Mouse (Mus musculus) olfactory bulb, adult 2 months (tissue): ENCODE measurements at regions not wholly inside any gene's neighbourhood (a gene's known extent, or its start where the extent isn't known, plus 50 kb on each side); places are given as distances from the start of the nearest gene placed in this dataset.
A peak's percentile ranks its signal among the peaks of the same experiment; 100 is the strongest.

Experiments
- H3K27ac ChIP-seq: fragments of 200-500 bp; 2 replicates; pipeline ENCODE4 v1.5.1; 2012; ENCODE audit warnings: low read depth, low read length; ENCODE audit not compliant: insufficient read depth
- H3K4me1 ChIP-seq: fragments of 200-500 bp; 2 replicates; pipeline ENCODE4 v1.6.1; 2012; ENCODE audit warnings: low read length; ENCODE audit not compliant: control insufficient read depth, insufficient read depth
- H3K4me3 ChIP-seq: fragments of 200-500 bp; 2 replicates; pipeline ENCODE4 v1.5.1; 2012; ENCODE audit warnings: mild to moderate bottlenecking, low read depth, low read length, moderate library complexity; ENCODE audit not compliant: insufficient read depth
- CTCF ChIP-seq: fragments of 200-500 bp; IDR thresholded peaks from 2 replicates; pipeline ENCODE4 v1.5.1; 2012; ENCODE audit warnings: low read depth, mild to moderate bottlenecking, low read length, moderate library complexity; ENCODE audit not compliant: insufficient read depth
- POLR2A ChIP-seq: fragments of 200-500 bp; IDR thresholded peaks from 2 replicates; pipeline ENCODE4 v1.6.1; 2012; ENCODE audit warnings: mild to moderate bottlenecking, low read depth, low read length, moderate library complexity; ENCODE audit not compliant: insufficient read depth
- WGBS: fragments of 180-500 bp; shearing (Covaris S2); methylation state at CpG from one replicate; pipeline ENCODE4 v1.1.7; 2018; 5-methylcytosine and 5-hydroxymethylcytosine counted together

- TF ChIP-seq CTCF (no peak), POLR2A (no peak)
- peaks cover 11% of the 10 kb centered on the region for H3K4me1 ChIP-seq
- no peak overlapping the region for H3K27ac ChIP-seq
- no peak overlapping the region for H3K4me3 ChIP-seq
- 44% methylated on average over 5 of the region's 5 CpGs for WGBS
Observed at GRCm38 (mm10) chr6:31305736-31306135, 92.8 kb upstream of the Mkln1 start.

DNA sequence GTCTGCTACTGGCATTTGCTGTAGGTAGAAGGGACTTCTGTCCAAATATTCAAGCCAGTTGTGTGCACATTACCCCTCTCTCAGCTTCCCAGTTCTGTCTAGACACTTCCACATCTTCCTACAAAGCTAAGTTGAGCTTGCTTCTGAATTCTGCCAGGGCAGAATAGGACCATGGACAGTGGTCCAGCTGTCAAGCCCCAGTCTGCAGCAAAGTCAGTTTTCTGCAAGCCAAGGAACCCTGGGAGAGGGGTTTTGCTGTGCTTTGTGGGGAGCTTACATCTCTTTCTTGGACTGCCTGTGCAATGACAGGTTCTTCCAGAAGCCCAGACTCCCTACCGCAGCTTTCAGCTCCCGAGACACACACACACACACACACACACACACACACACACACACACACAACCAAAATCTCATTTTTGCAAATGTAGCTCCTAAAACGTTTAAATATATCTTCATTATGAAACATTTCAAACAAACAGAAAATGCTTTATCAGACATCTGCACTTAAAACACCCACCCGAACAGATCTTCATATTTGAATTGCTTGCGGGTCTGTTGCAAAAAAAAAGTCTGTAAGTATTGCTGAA lies 91.4 kb upstream of the Mkln1 start:
- TF ChIP-seq POLR2A (no peak), CTCF (no peak)
- H3K27ac ChIP-seq: peak overlapping the region; percentile 36; the same call in 1 of the 2 replicates
- peaks cover 11% of the 10 kb centered on the region for H3K4me1 ChIP-seq
- WGBS: 50% methylated on average over 5 of the region's 5 CpGs
- no peak overlapping the region for H3K4me3 ChIP-seq

- 7% methylated on average over 4 of the region's 4 CpGs for WGBS
- Histone ChIP-seq H3K27ac (no peak overlapping the region), H3K4me3 (no peak overlapping the region), H3K4me1 (peaks cover 11% of the 10 kb centered on the region)
- TF ChIP-seq POLR2A: no peak
- no peak for TF ChIP-seq CTCF
Observed at GRCm38 (mm10) chr6:31307899-31308298, 90.6 kb upstream of the Mkln1 start.

GRCm38 (mm10) chr6:31310660-31311059 lies 87.9 kb upstream of the Mkln1 start:
- Histone ChIP-seq H3K4me1 (peaks cover 15% of the 10 kb centered on the region), H3K4me3 (no peak overlapping the region), H3K27ac (no peak overlapping the region)
- no peak for TF ChIP-seq POLR2A
- TF ChIP-seq CTCF: no peak
- 96% methylated on average over 5 of the region's 5 CpGs for WGBS

DNA sequence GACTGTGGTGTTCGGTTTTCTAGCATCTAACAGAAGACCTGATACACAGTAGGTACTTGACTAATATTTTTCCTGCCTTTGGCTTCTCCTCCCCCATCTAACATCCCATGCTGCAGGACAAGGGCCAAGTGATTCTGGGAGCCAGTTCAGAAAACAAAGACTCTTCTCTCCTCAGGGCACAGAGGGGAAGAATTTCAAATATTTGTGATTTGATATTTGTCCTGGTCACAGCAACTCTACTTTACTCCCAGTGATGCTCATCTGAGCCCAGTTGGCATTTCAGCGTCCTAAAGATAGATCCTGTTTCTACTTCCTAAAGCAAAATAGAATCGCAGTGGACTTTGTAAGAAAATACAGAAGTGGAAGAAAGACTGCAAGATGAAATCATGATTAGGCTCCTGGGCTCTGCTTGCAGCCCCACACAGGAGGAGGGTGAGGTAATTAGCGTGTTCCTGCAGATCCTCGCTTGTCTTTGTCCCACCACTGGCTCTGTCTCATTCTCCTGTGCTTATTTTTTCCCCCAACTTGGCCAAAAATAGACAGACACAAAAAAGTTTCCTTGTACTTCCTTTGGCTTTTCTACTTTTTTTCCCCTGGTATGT lies 84.6 kb upstream of the Mkln1 start:
- Histone ChIP-seq H3K27ac (peak overlapping the region; percentile 64; the same call in 1 of the 2 replicates), H3K4me3 (no peak overlapping the region), H3K4me1 (peaks cover 23% of the 10 kb centered on the region)
- TF ChIP-seq POLR2A (no peak), CTCF (no peak)
- WGBS: 31% methylated on average over 5 of the region's 5 CpGs

DNA sequence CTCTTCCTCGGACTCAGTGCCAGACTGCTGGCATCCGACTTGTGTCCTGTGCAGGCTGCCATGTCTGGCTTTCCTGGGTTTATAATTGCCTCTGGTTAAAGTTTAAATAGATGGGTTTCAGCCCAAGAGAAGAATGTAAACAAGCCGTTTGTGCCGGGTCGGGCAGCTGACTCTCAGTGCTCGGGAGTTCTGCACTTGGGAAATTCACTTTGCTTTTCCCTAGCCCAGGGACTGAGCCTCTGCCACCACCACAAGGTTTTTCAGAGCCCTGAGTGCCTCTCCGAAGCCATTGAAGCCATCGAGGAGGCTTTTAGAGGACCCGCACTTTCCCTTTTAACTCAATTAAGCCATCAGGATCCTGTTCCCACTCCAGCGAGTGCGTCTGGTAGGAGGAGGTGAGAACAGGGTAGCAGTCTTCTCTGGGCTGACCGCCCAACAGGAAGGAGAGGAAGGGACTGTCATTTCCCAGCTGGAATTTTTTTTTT lies 80.8 kb upstream of the Mkln1 start:
- WGBS: 36% methylated on average over 12 of the region's 12 CpGs
- no peak overlapping the region for H3K4me3 ChIP-seq
- TF ChIP-seq CTCF (no peak), POLR2A (no peak)
- no peak overlapping the region for H3K27ac ChIP-seq
- peaks cover 23% of the 10 kb centered on the region for H3K4me1 ChIP-seq

DNA sequence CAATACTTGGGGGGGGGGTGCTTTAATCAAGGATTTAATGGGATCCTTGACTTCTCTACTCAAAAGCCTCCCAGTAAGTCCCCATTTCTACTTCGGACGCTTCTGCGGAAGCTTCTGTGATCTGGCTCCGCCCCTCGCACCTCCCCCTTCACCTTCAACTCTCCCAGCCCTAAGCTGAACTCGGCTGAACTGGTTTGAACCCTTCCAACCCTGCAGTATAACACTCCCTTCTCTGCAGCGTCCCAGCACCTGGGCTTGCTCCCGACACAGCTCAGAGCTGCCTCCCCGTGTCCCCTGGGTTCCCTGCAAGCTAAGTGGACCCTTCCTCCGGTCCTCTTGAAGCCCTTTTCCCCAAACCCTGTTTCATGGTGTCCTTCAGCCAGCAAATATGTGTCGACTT lies 80.0 kb upstream of the Mkln1 start:
- TF ChIP-seq CTCF (no peak), POLR2A (no peak)
- Histone ChIP-seq H3K27ac (no peak overlapping the region; the same call in 1 of the 2 replicates), H3K4me1 (peaks cover 24% of the 10 kb centered on the region), H3K4me3 (no peak overlapping the region)
- WGBS: 14% methylated on average over 11 of the region's 11 CpGs

GRCm38 (mm10) chr6:31319431-31319830 lies 79.1 kb upstream of the Mkln1 start:
- TF ChIP-seq POLR2A (no peak), CTCF (no peak)
- Histone ChIP-seq H3K27ac (no peak overlapping the region), H3K4me1 (peaks cover 21% of the 10 kb centered on the region), H3K4me3 (no peak overlapping the region)
- WGBS: 69% methylated on average over 2 of the region's 2 CpGs

GRCm38 (mm10) chr6:31320141-31320830 lies 78.2 kb upstream of the Mkln1 start:
- H3K4me1 ChIP-seq: peaks cover 25% of the 10 kb centered on the region
- TF ChIP-seq CTCF (no peak), POLR2A (no peak)
- 80% methylated on average over 3 of the region's 3 CpGs for WGBS
- no peak overlapping the region for H3K27ac ChIP-seq
- no peak overlapping the region for H3K4me3 ChIP-seq
